Mouse (Mus musculus) frontal cortex, postnatal 14 days (tissue): ENCODE measurements around the gene Kif1b.
"Not testable (repeated sequence)": the region's sequence is repeated elsewhere in the genome, so short reads cannot be mapped to it uniquely, and the experiment has no call there.

Source experiments
- DNase-seq, 2 experiments: peaks; one replicate each; pipeline ENCODE4 v3.0.0; 2022; ENCODE audit warnings: low spot score in 2 of 2

Gene Kif1b

GRCm38 (mm10) chr4:149220042-149220473 is 87.4 kb downstream of the Kif1b start:
- no peak for DNase-seq

GRCm38 (mm10) chr4:149219401-149220041 is 88.0 kb downstream of the Kif1b start:
- no peak for DNase-seq

GRCm38 (mm10) chr4:149218476-149218875 is 89.0 kb downstream of the Kif1b start:
- DNase-seq, result no peak

GRCm38 (mm10) chr4:149215982-149216381 is 91.5 kb downstream of the Kif1b start:
- no peak for DNase-seq

GRCm38 (mm10) chr4:149215397-149215796 is 92.1 kb downstream of the Kif1b start:
- DNase-seq, result no peak

GRCm38 (mm10) chr4:149214468-149214867 is 93.0 kb downstream of the Kif1b start:
- not testable (repeated sequence) for DNase-seq

- no peak for DNase-seq
These were observed 94.0 kb downstream of the Kif1b start for GRCm38 (mm10) chr4:149213466-149213865.

GRCm38 (mm10) chr4:149211441-149211840 is 96.1 kb downstream of the Kif1b start:
- DNase-seq, result not testable (repeated sequence)

- DNase-seq, result no peak
These were observed 105.0 kb downstream of the Kif1b start for GRCm38 (mm10) chr4:149202467-149202866.

GRCm38 (mm10) chr4:149201110-149201509 is 106.4 kb downstream of the Kif1b start:
- no peak for DNase-seq

- no peak for DNase-seq
These were observed 110.3 kb downstream of the Kif1b start for GRCm38 (mm10) chr4:149197180-149197579.

GRCm38 (mm10) chr4:149191103-149191502 is 116.4 kb downstream of the Kif1b start:
- DNase-seq, result no peak

GRCm38 (mm10) chr4:149188563-149188962 is 118.9 kb downstream of the Kif1b start:
- no peak for DNase-seq

GRCm38 (mm10) chr4:149182755-149183154 is 124.7 kb downstream of the Kif1b start:
- DNase-seq, result no peak

GRCm38 (mm10) chr4:149182192-149182591 is 125.3 kb downstream of the Kif1b start:
- no peak for DNase-seq

GRCm38 (mm10) chr4:149179573-149179972 is 127.9 kb downstream of the Kif1b start:
- no peak for DNase-seq

GRCm38 (mm10) chr4:149179160-149179559 is 128.3 kb downstream of the Kif1b start:
- DNase-seq, result no peak

GRCm38 (mm10) chr4:149178328-149178727 is 129.2 kb downstream of the Kif1b start:
- no peak for DNase-seq

- no peak for DNase-seq
These were observed 130.4 kb downstream of the Kif1b start for GRCm38 (mm10) chr4:149177046-149177445.

- DNase-seq, result no peak
These were observed 130.8 kb downstream of the Kif1b start for GRCm38 (mm10) chr4:149176645-149177044.

GRCm38 (mm10) chr4:149173661-149174060 is 133.8 kb downstream of the Kif1b start:
- DNase-seq, result no peak

GRCm38 (mm10) chr4:149172666-149173065 is 134.8 kb downstream of the Kif1b start:
- no peak for DNase-seq

GRCm38 (mm10) chr4:149172083-149172482 is 135.4 kb downstream of the Kif1b start:
- DNase-seq, result no peak

GRCm38 (mm10) chr4:149171581-149171981 is 135.9 kb downstream of the Kif1b start:
- no peak for DNase-seq
